Mouse (Mus musculus): ENCODE measurements around the gene Il17ra. TPM values are rescaled to one million over a fixed set of nuclear protein-coding genes. Genes with fewer than 3 reads are reported as not detected.

Il17ra gene
- polyA plus RNA-seq, 1 experiment from 2014 or later, result 5.4 TPM

- Histone ChIP-seq H3K9me3 (ENCODE audit: control insufficient read depth, low read length) (no peaks in the 10 kb centered on the region), H3K4me3 (ENCODE audit: low read depth, low read length) (no peak overlapping the region), H3K27ac (ENCODE audit: low read depth, low read length) (no peak overlapping the region), H3K4me1 (replicated peaks; ENCODE audit: control insufficient read depth, insufficient read depth, low read length) (no peaks in the 10 kb centered on the region), H3K4me2 (replicated peaks; ENCODE audit: low read depth, low read length) (no peak overlapping the region), H3K27me3 (ENCODE audit: control insufficient read depth, insufficient read depth, low read length) (no peaks in the 10 kb centered on the region), H3K9ac (ENCODE audit: low read depth, low read length) (no peak overlapping the region), H3K36me3 (ENCODE audit: control insufficient read depth, insufficient read depth, low read length) (0 out of 2 replicates have a peak, but pooled peaks cover 4% of the 10 kb centered on the region)
- ATAC-seq (ENCODE audit: low FRiP score) (no peak), DNase-seq (ENCODE audit: low spot score) (no peak)
- 94% methylated on average over 5 of the region's 5 CpGs for WGBS
Measured at GRCm38 (mm10) chr6:120480361-120480760, 17.3 kb downstream of the Il17ra start.

- Histone ChIP-seq H3K9me3 (ENCODE audit: control insufficient read depth, low read length) (no peaks in the 10 kb centered on the region), H3K27ac (ENCODE audit: low read depth, low read length) (no peak overlapping the region), H3K4me2 (replicated peaks; ENCODE audit: low read depth, low read length) (no peak overlapping the region), H3K9ac (ENCODE audit: low read depth, low read length) (no peak overlapping the region), H3K36me3 (ENCODE audit: control insufficient read depth, insufficient read depth, low read length) (0 out of 2 replicates have a peak, but pooled peaks cover 4% of the 10 kb centered on the region), H3K4me3 (ENCODE audit: low read depth, low read length) (no peak overlapping the region), H3K27me3 (ENCODE audit: control insufficient read depth, insufficient read depth, low read length) (no peaks in the 10 kb centered on the region), H3K4me1 (replicated peaks; ENCODE audit: control insufficient read depth, insufficient read depth, low read length) (no peaks in the 10 kb centered on the region)
- 92% methylated on average over 6 of the region's 6 CpGs for WGBS
- DNase-seq (ENCODE audit: low spot score) (no peak), ATAC-seq (ENCODE audit: low FRiP score) (no peak)
Measured at GRCm38 (mm10) chr6:120481538-120481937, 18.5 kb downstream of the Il17ra start.

- Histone ChIP-seq H3K4me2 (replicated peaks; ENCODE audit: low read depth, low read length) (no peak overlapping the region), H3K9me3 (ENCODE audit: control insufficient read depth, low read length) (no peaks in the 10 kb centered on the region), H3K27me3 (ENCODE audit: control insufficient read depth, insufficient read depth, low read length) (no peaks in the 10 kb centered on the region), H3K36me3 (ENCODE audit: control insufficient read depth, insufficient read depth, low read length) (0 out of 2 replicates have a peak, but pooled peaks cover 4% of the 10 kb centered on the region), H3K4me1 (replicated peaks; ENCODE audit: control insufficient read depth, insufficient read depth, low read length) (no peaks in the 10 kb centered on the region), H3K27ac (ENCODE audit: low read depth, low read length) (no peak overlapping the region), H3K9ac (ENCODE audit: low read depth, low read length) (no peak overlapping the region), H3K4me3 (ENCODE audit: low read depth, low read length) (no peak overlapping the region)
- WGBS, result 83% methylated on average over 14 of the region's 14 CpGs
- ATAC-seq (ENCODE audit: low FRiP score) (no peak), DNase-seq (ENCODE audit: low spot score) (no peak)
Measured at GRCm38 (mm10) chr6:120482021-120482420, 19.0 kb downstream of the Il17ra start.

GRCm38 (mm10) chr6:120482756-120483155 is 19.7 kb downstream of the Il17ra start:
- Histone ChIP-seq H3K4me3 (ENCODE audit: low read depth, low read length) (no peak overlapping the region), H3K27me3 (ENCODE audit: control insufficient read depth, insufficient read depth, low read length) (no peaks in the 10 kb centered on the region), H3K9me3 (ENCODE audit: control insufficient read depth, low read length) (no peaks in the 10 kb centered on the region), H3K9ac (ENCODE audit: low read depth, low read length) (no peak overlapping the region), H3K4me1 (replicated peaks; ENCODE audit: control insufficient read depth, insufficient read depth, low read length) (no peaks in the 10 kb centered on the region), H3K27ac (ENCODE audit: low read depth, low read length) (no peak overlapping the region), H3K36me3 (ENCODE audit: control insufficient read depth, insufficient read depth, low read length) (0 out of 2 replicates have a peak, but pooled peaks cover 4% of the 10 kb centered on the region), H3K4me2 (replicated peaks; ENCODE audit: low read depth, low read length) (no peak overlapping the region)
- DNase-seq (ENCODE audit: low spot score) (no peak), ATAC-seq (ENCODE audit: low FRiP score) (no peak)
- 46% methylated on average over 6 of the region's 6 CpGs for WGBS

GRCm38 (mm10) chr6:120483211-120483626 is 20.2 kb downstream of the Il17ra start:
- Histone ChIP-seq H3K9ac (ENCODE audit: low read depth, low read length) (no peak overlapping the region), H3K27me3 (ENCODE audit: control insufficient read depth, insufficient read depth, low read length) (no peaks in the 10 kb centered on the region), H3K4me3 (ENCODE audit: low read depth, low read length) (no peak overlapping the region), H3K4me1 (replicated peaks; ENCODE audit: control insufficient read depth, insufficient read depth, low read length) (no peaks in the 10 kb centered on the region), H3K4me2 (replicated peaks; ENCODE audit: low read depth, low read length) (no peak overlapping the region), H3K9me3 (ENCODE audit: control insufficient read depth, low read length) (no peaks in the 10 kb centered on the region), H3K36me3 (ENCODE audit: control insufficient read depth, insufficient read depth, low read length) (0 out of 2 replicates have a peak, but pooled peaks cover 4% of the 10 kb centered on the region), H3K27ac (ENCODE audit: low read depth, low read length) (no peak overlapping the region)
- 43% methylated on average over 8 of the region's 8 CpGs for WGBS
- ATAC-seq (ENCODE audit: low FRiP score) (0 out of 2 replicates have a peak, but pooled peaks have one; percentile 19), DNase-seq (ENCODE audit: low spot score) (peak; percentile 45)

GRCm38 (mm10) chr6:120485038-120485437 is 22.0 kb downstream of the Il17ra start:
- Histone ChIP-seq H3K9ac (ENCODE audit: low read depth, low read length) (no peak overlapping the region), H3K27me3 (ENCODE audit: control insufficient read depth, insufficient read depth, low read length) (no peaks in the 10 kb centered on the region), H3K4me2 (replicated peaks; ENCODE audit: low read depth, low read length) (no peak overlapping the region), H3K27ac (ENCODE audit: low read depth, low read length) (no peak overlapping the region), H3K4me1 (replicated peaks; ENCODE audit: control insufficient read depth, insufficient read depth, low read length) (no peaks in the 10 kb centered on the region), H3K4me3 (ENCODE audit: low read depth, low read length) (no peak overlapping the region), H3K9me3 (ENCODE audit: control insufficient read depth, low read length) (no peaks in the 10 kb centered on the region), H3K36me3 (ENCODE audit: control insufficient read depth, insufficient read depth, low read length) (0 out of 2 replicates have a peak, but pooled peaks cover 4% of the 10 kb centered on the region)
- DNase-seq (ENCODE audit: low spot score), result no peak
- WGBS, result 82% methylated on average over 3 of the region's 3 CpGs
- ATAC-seq (ENCODE audit: low FRiP score), result no peak

GRCm38 (mm10) chr6:120486051-120486510 is 23.0 kb downstream of the Il17ra start:
- Histone ChIP-seq H3K4me3 (ENCODE audit: low read depth, low read length) (no peak overlapping the region), H3K27me3 (ENCODE audit: control insufficient read depth, insufficient read depth, low read length) (no peaks in the 10 kb centered on the region), H3K4me1 (replicated peaks; ENCODE audit: control insufficient read depth, insufficient read depth, low read length) (no peaks in the 10 kb centered on the region), H3K27ac (ENCODE audit: low read depth, low read length) (no peak overlapping the region), H3K9ac (ENCODE audit: low read depth, low read length) (no peak overlapping the region), H3K4me2 (replicated peaks; ENCODE audit: low read depth, low read length) (no peak overlapping the region), H3K9me3 (ENCODE audit: control insufficient read depth, low read length) (no peaks in the 10 kb centered on the region), H3K36me3 (ENCODE audit: control insufficient read depth, insufficient read depth, low read length) (0 out of 2 replicates have a peak, but pooled peaks cover 3% of the 10 kb centered on the region)
- DNase-seq (ENCODE audit: low spot score), result no peak
- WGBS, result 72% methylated on average over 8 of the region's 8 CpGs
- no peak for ATAC-seq (ENCODE audit: low FRiP score)

GRCm38 (mm10) chr6:120488647-120489046 is 25.6 kb downstream of the Il17ra start:
- Histone ChIP-seq H3K4me1 (replicated peaks; ENCODE audit: control insufficient read depth, insufficient read depth, low read length) (peaks cover 11% of the 10 kb centered on the region), H3K4me3 (ENCODE audit: low read depth, low read length) (no peak overlapping the region), H3K27me3 (ENCODE audit: control insufficient read depth, insufficient read depth, low read length) (peaks cover 12% of the 10 kb centered on the region), H3K36me3 (ENCODE audit: control insufficient read depth, insufficient read depth, low read length) (no peaks in the 10 kb centered on the region), H3K9me3 (ENCODE audit: control insufficient read depth, low read length) (no peaks in the 10 kb centered on the region), H3K9ac (ENCODE audit: low read depth, low read length) (no peak overlapping the region), H3K27ac (ENCODE audit: low read depth, low read length) (no peak overlapping the region), H3K4me2 (replicated peaks; ENCODE audit: low read depth, low read length) (no peak overlapping the region)
- DNase-seq (ENCODE audit: low spot score) (no peak), ATAC-seq (ENCODE audit: low FRiP score) (no peak)
- 72% methylated on average over 3 of the region's 3 CpGs for WGBS

- DNase-seq (ENCODE audit: low spot score) (no peak), ATAC-seq (ENCODE audit: low FRiP score) (no peak)
- peaks cover 11% of the 10 kb centered on the region for H3K4me1 ChIP-seq (replicated peaks; ENCODE audit: control insufficient read depth, insufficient read depth, low read length)
- no peaks in the 10 kb centered on the region for H3K9me3 ChIP-seq (ENCODE audit: control insufficient read depth, low read length)
- H3K27me3 ChIP-seq (ENCODE audit: control insufficient read depth, insufficient read depth, low read length), result peaks cover 12% of the 10 kb centered on the region
- no peak overlapping the region for H3K4me3 ChIP-seq (ENCODE audit: low read depth, low read length)
- H3K4me2 ChIP-seq (replicated peaks; ENCODE audit: low read depth, low read length), result no peak overlapping the region
- H3K27ac ChIP-seq (ENCODE audit: low read depth, low read length), result no peak overlapping the region
- WGBS, result 72% methylated on average over 2 of the region's 2 CpGs
- H3K9ac ChIP-seq (ENCODE audit: low read depth, low read length), result no peak overlapping the region
- no peaks in the 10 kb centered on the region for H3K36me3 ChIP-seq (ENCODE audit: control insufficient read depth, insufficient read depth, low read length)
Measured at GRCm38 (mm10) chr6:120489461-120489860, 26.4 kb downstream of the Il17ra start.
